Mouse (Mus musculus) G1E (cell line): ENCODE measurements around the gene 1700069L16Rik. TPM values are rescaled to one million over a fixed set of nuclear protein-coding genes. Genes with fewer than 3 reads are reported as not detected.

ENCODE experiments used
- ATAC-seq: 2 replicates; pipeline ENCODE4 v1.8.0; 2016; ENCODE audit warnings: mild to moderate bottlenecking; ENCODE audit not compliant: insufficient number of reproducible peaks, poor library complexity, low FRiP score, severe bottlenecking; ENCODE audit errors: extremely low read depth
- DNase-seq: peaks from one replicate; pipeline ENCODE4 v3.0.0; 2012; ENCODE audit warnings: low spot score
- H3K27me3 ChIP-seq: 2 replicates; pipeline ENCODE4 v1.6.1; 2012; ENCODE audit warnings: mild to moderate bottlenecking, low read length, inconsistent platforms; ENCODE audit not compliant: insufficient read depth
- H3K36me3 ChIP-seq: replicated peaks from 2 replicates; pipeline ENCODE3; 2012; ENCODE audit warnings: mild to moderate bottlenecking, inconsistent platforms
- H3K4me1 ChIP-seq: 2 replicates; pipeline ENCODE4 v1.6.1; 2012; ENCODE audit warnings: low read depth, low read length, inconsistent platforms, mixed read lengths; ENCODE audit not compliant: insufficient read depth
- H3K4me3 ChIP-seq: 2 replicates; pipeline ENCODE4 v1.5.1; 2012; ENCODE audit warnings: low read depth, mild to moderate bottlenecking, inconsistent platforms, low read length, moderate library complexity, mixed read lengths
- H3K9me3 ChIP-seq: replicated peaks from 2 replicates; pipeline ENCODE4 v1.6.1; 2012; ENCODE audit warnings: inconsistent platforms
- CTCF ChIP-seq: IDR thresholded peaks from 2 replicates; pipeline ENCODE4 v1.5.1; 2012; ENCODE audit warnings: low read depth, low read length, inconsistent platforms, mixed read lengths
- GATA1 ChIP-seq: IDR thresholded peaks from 2 replicates; pipeline ENCODE4 v1.6.1; 2012; ENCODE audit warnings: borderline replicate concordance, low read length, inconsistent platforms, mixed read lengths
- GATA2 ChIP-seq: IDR thresholded peaks from 2 replicates; pipeline ENCODE4 v1.6.1; 2012; ENCODE audit warnings: low read depth, low read length, inconsistent platforms, borderline replicate concordance
- POLR2AphosphoS5 ChIP-seq: IDR thresholded peaks from 2 replicates; pipeline ENCODE4 v1.6.1; 2012; ENCODE audit warnings: low read depth, low read length, inconsistent platforms; ENCODE audit not compliant: insufficient replicate concordance
- TAL1 ChIP-seq: conservative IDR thresholded peaks from 2 replicates; pipeline ENCODE4 v1.6.1; 2012; ENCODE audit warnings: low read depth, low read length, inconsistent platforms, mixed read lengths
- polyA plus RNA-seq: library from polyadenylated mRNA; stranded (reverse); fragments of >175 nt; gene quantifications from 2 replicates; pipeline ENCODE4 v1.2.3, GENCODE M21; 2012
- total RNA-seq, 2 experiments: library from RNA; stranded (forward) in 1 of 2; stranded (reverse) in 1 of 2; fragments of 200-1000 nt in 1 of 2; fragments of >200 nt in 1 of 2; fragmentation: Nextera tagmentation in 1 of 2; gene quantifications; 2 replicates each; pipeline ENCODE4 v1.2.3; 2014 to 2017

Gene 1700069L16Rik
- total and polyA plus RNA-seq, 3 experiments, result not detected

DNA sequence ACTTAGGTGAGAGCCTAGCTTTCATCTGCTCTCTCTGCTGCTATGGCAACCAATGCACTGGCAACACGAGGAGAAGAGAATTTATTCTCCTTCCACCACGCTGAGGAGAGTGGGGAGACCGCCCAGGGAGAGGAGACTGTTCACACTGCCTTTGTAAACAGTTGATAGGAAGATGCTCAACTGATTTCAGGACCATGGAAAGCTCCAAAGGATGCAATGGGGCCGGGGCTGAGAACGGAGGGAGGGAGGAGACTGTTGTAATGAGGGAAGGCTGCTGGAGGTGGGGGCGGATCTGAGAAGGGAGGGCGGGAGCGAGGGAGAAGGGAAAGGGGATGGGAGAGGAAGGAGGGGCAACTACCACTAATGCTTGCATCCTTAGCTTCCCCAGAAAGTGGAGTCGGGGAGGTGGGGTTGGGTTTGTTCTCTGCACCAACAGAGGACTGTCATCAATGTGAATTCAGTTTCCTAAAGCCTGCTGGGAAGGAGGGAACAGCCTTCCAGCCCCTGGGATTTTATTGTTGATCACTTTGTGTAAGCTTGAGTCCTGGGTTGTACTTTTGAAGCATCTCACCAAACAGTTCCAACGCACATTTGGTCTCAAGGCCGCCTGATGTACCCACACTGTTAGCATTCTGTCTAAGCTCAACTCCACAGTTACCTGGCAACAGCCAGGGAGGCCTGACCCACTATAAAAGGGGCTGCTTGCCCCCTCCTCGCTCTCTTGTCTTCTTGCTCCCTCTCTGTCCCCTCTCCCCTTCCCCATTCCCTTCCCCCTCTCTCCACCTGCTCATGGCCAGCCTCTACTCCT, 7.8 kb downstream of the 1700069L16Rik start:
- no peak for TF ChIP-seq GATA1
- no peak for TF ChIP-seq TAL1
- TF ChIP-seq POLR2AphosphoS5, result no peak
- TF ChIP-seq CTCF, result no peak
- no peak for TF ChIP-seq GATA2
- Histone ChIP-seq H3K27me3 (no peaks in the 10 kb centered on the region), H3K4me1 (no peaks in the 10 kb centered on the region), H3K9me3 (peaks cover 47% of the 10 kb centered on the region), H3K4me3 (no peak overlapping the region), H3K36me3 (no peaks in the 10 kb centered on the region)
- ATAC-seq (no peak), DNase-seq (no peak)

DNA sequence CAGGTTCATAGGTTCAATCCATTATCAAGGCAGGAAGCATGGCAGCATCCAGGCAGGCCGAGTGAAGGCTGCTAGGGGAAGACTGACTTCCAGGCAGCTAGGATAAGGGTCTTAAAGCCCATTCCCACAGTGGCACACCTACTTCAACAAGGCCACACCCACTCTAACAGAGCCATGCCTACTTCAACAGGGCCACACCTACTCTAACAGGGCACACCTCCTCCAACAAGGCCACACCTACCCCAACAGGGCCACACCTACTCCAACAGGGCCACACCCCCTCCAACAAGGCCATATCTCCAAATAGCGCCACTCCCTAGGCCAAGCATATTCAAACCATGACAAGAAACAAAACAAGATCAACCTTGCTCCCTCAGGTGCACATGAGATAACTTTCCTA, 11.7 kb downstream of the 1700069L16Rik start:
- peaks cover 70% of the 10 kb centered on the region for H3K9me3 ChIP-seq
- TF ChIP-seq CTCF (no peak), TAL1 (no peak), GATA1 (no peak), POLR2AphosphoS5 (no peak), GATA2 (no peak)
- no peaks in the 10 kb centered on the region for H3K27me3 ChIP-seq
- no peak overlapping the region for H3K4me3 ChIP-seq
- H3K4me1 ChIP-seq, result no peaks in the 10 kb centered on the region
- no peaks in the 10 kb centered on the region for H3K36me3 ChIP-seq
- ATAC-seq (no peak), DNase-seq (no peak)

DNA sequence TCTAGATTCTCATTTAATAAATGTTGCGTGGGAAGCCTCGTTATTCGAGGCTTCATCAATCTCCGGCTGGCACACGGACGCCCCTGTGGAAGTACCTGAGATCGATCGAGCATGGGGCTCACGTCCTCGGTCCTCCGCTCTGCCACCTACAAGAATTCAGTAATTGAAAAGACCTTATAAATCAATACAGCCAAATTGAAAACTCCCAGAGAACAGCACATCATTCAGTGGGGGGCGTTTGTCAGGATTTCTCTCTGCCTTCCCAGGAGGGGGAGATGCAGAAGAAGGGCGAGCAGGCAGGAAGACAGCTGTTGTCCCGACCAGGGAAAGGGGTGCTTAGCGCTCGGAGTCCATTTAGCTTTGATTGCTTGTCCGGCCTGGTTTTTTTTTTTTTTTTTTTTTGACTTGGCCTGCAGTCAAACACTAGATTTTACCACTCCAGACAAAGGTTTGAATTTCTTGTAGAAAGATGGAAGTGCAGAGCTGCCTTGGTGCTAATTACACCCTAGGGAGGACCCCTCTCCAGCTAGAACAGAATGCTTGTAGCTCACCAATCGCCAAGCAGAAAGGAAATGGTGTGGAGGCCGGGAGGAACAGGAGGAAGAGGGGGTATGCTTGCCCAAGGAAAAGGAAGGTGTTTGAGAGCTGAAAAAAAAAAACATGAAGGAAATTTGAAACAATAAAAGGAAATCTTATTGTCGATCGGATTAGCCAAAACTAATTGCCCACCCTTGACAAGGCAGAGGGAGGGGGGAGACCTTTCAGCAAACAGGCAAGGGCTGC, 20.6 kb downstream of the 1700069L16Rik start:
- no peak overlapping the region for H3K4me3 ChIP-seq
- H3K4me1 ChIP-seq, result no peaks in the 10 kb centered on the region
- DNase-seq (no peak), ATAC-seq (no peak)
- no peaks in the 10 kb centered on the region for H3K27me3 ChIP-seq
- H3K36me3 ChIP-seq, result no peaks in the 10 kb centered on the region
- no peak for TF ChIP-seq TAL1
- no peak for TF ChIP-seq GATA2
- H3K9me3 ChIP-seq, result peaks cover 45% of the 10 kb centered on the region

DNA sequence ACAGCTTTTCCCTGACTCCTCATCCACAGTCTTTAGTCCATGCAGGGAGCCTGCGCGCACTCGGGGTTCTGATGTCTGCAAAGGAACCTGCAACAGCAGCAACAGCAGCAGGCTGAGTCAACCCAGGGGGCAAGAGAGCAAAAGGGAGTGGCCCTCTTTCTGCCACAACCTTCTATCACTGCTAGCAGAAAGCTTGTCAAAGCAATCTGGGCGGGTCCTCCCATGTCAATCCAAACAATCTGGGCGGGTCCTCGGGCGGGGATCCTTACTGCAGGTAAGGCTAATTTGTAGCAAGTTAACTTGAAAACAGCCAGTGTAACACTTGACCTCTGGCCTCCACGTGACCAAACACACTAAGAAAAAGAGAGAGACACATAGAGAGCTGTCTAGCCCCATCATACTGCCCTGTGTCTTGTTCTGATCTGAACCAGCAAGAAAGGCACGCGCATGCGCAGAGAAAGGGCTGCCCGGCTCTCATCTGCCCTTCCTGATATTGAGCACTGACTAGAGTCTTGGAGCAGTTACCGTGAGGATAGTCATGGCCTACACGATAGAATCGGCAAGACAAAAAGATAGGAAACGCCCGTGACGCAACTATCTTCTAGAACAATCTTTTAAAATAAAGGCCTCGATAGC, 24.1 kb downstream of the 1700069L16Rik start:
- Histone ChIP-seq H3K4me3 (no peak overlapping the region), H3K9me3 (peaks cover 56% of the 10 kb centered on the region), H3K27me3 (no peaks in the 10 kb centered on the region), H3K36me3 (no peaks in the 10 kb centered on the region), H3K4me1 (no peaks in the 10 kb centered on the region)
- TF ChIP-seq TAL1, result no peak
- no peak for TF ChIP-seq CTCF
- no peak for TF ChIP-seq POLR2AphosphoS5
- no peak for TF ChIP-seq GATA2
- no peak for TF ChIP-seq GATA1
- no peak for DNase-seq
- no peak for ATAC-seq

DNA sequence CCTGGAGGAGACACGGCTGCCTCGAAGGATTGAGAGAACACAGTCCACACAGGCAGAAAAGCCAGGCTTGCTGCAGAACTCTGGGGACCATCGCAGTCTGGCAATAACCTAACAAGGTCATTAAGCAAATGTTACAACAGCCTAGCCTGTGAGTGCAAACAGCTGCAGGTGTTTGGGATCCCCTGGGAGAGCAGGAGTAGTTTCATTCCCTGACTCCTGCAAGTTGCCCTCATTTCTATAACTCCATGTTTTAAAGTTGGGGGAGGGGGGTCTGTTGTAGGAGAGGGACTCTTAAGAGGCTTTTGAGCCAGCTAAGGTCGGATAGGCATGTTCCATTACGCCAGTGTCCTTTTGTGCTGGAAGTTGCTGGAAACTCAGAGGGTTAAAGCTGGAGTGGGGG, 30.2 kb downstream of the 1700069L16Rik start:
- ATAC-seq (no peak), DNase-seq (no peak)
- H3K9me3 ChIP-seq, result peaks cover 80% of the 10 kb centered on the region
- H3K4me1 ChIP-seq, result no peaks in the 10 kb centered on the region; the same call in 1 of the 2 replicates
- H3K4me3 ChIP-seq, result no peak overlapping the region
- no peaks in the 10 kb centered on the region for H3K27me3 ChIP-seq
- H3K36me3 ChIP-seq, result no peaks in the 10 kb centered on the region
- TF ChIP-seq TAL1 (no peak), GATA2 (no peak), GATA1 (no peak), POLR2AphosphoS5 (no peak), CTCF (no peak)

DNA sequence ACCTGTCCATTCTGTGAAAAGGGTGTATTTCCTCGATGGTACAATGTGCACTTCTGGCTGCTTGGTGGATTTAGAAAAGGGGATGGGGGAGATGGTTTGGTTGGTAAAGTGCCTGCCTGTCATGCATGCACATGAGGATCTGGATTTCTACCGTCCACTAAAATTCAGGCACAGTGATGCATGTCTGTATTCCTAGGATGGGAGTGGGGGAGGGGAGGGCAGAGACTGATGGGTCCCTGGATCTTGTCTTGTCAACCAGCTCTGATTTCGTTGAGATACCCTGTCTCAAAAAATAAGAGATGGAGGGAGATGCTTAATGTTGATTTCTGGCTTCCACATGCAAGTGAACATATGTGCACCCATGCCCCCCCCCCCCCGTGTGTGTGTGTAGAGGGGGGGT, 30.6 kb downstream of the 1700069L16Rik start:
- no peak for TF ChIP-seq CTCF
- TF ChIP-seq GATA1, result no peak
- TF ChIP-seq TAL1, result no peak
- no peak for TF ChIP-seq GATA2
- TF ChIP-seq POLR2AphosphoS5, result no peak
- peaks cover 80% of the 10 kb centered on the region for H3K9me3 ChIP-seq
- H3K27me3 ChIP-seq, result no peaks in the 10 kb centered on the region
- ATAC-seq (no peak), DNase-seq (no peak)
- H3K4me1 ChIP-seq, result no peaks in the 10 kb centered on the region; the same call in 1 of the 2 replicates
- H3K36me3 ChIP-seq, result no peaks in the 10 kb centered on the region
- no peak overlapping the region for H3K4me3 ChIP-seq
